ENCODE assay signal across 8 mouse cellular contexts in the genomic region with DNA sequence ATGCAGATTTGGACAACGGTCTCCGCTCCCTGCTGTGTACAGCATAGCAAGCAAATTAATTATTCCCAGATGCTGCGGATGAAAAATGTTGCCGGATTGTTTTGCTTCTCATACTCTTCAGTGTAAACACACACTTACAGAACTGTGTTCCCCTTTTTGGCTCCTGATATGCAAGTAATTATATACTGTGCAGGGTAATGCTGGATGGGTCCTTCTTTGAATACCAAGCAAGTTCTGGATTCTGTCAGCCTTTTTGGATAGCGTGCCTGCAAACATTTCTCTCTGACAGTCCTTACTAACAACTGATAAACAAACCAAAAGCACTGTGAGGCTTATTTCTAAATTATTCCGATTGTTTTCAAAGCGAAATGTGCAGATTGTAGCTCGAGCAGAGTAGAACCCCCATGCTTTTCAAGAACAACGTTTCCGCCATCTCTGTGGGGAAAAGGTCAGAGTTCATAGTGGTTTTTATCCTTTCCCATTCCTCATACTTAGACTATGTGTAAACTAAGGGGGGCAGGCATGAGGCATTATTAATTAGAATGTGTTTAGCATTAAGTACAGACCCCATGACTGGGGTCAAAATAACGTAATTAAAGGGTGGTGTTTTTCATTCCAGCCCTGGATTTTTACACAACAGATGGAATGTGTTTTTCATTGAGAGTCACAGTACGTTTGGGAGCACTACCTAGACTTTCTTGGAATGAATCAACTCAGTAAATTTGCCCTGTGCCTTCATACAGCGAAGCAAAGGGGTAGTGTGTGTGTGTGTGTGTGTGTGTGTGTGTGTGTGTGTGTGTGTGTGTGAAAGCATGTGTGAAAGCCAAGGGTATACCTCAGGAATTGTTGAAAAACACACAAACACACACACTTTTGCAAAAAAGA. TPM values are rescaled to one million over a fixed set of nuclear protein-coding genes. Genes with fewer than 3 reads are reported as not detected.
A peak's percentile ranks its signal among the peaks of the same experiment; 100 is the strongest.
DNase-seq lines count a peak whose midpoint lies in the region; ATAC-seq and TF ChIP-seq lines count a peak whose summit lies in the region.

No protein-coding gene starts in this region.

- no peaks in the 10 kb centered on the region for H3K9me3 ChIP-seq in lung, postnatal 0 days (ENCODE audit: low read length)
- H3K9me3 ChIP-seq in forebrain, embryonic 14.5 days (replicated peaks; ENCODE audit: control insufficient read depth, low read length), result no peaks in the 10 kb centered on the region
- H3K9me3 ChIP-seq in limb, embryonic 15.5 days, result no peaks in the 10 kb centered on the region
- no peaks in the 10 kb centered on the region for H3K9me3 ChIP-seq in stomach, postnatal 0 days (ENCODE audit: control insufficient read depth, low read length)

- H3K4me1 ChIP-seq in lung, postnatal 0 days (ENCODE audit: insufficient read depth, low read depth, low read length), result no peaks in the 10 kb centered on the region
- H3K4me1 ChIP-seq in forebrain, embryonic 14.5 days (ENCODE audit: control insufficient read depth, insufficient read depth, low read length), result peaks cover 17% of the 10 kb centered on the region
- peaks cover 25% of the 10 kb centered on the region for H3K4me1 ChIP-seq in limb, embryonic 15.5 days
- peaks cover 5% of the 10 kb centered on the region for H3K4me1 ChIP-seq in stomach, postnatal 0 days (replicated peaks; ENCODE audit: control insufficient read depth, insufficient read depth)

- TF ChIP-seq EP300 in lung, postnatal 0 days (IDR thresholded peaks at IDR 0.05), result no peak
- peak; percentile 85 for TF ChIP-seq EP300 in stomach, postnatal 0 days (optimal IDR thresholded peaks at IDR 0.05)

- no peak overlapping the region for H3K27ac ChIP-seq in lung, postnatal 0 days (ENCODE audit: low read length)
- peak overlapping the region; percentile 0; the same call in 1 of the 2 replicates for H3K27ac ChIP-seq in forebrain, embryonic 14.5 days (ENCODE audit: low read depth, low read length)
- H3K27ac ChIP-seq in limb, embryonic 15.5 days, result peak overlapping the region; percentile 78
- peak overlapping the region; percentile 71 for H3K27ac ChIP-seq in stomach, postnatal 0 days (replicated peaks)

- H3K36me3 ChIP-seq in lung, postnatal 0 days (ENCODE audit: insufficient read depth, low read length), result no peaks in the 10 kb centered on the region
- H3K36me3 ChIP-seq in forebrain, embryonic 14.5 days (ENCODE audit: control insufficient read depth, insufficient read depth, low read length), result no peaks in the 10 kb centered on the region
- no peaks in the 10 kb centered on the region for H3K36me3 ChIP-seq in limb, embryonic 15.5 days
- no peaks in the 10 kb centered on the region for H3K36me3 ChIP-seq in stomach, postnatal 0 days (ENCODE audit: control insufficient read depth, insufficient read depth, low read length)

- WGBS in lung, postnatal 0 days, result 42% methylated on average over 13 of the region's 13 CpGs
- WGBS in forebrain, embryonic 14.5 days, result 16% methylated on average over 13 of the region's 13 CpGs
- WGBS in limb, embryonic 15.5 days, result 22% methylated on average over 13 of the region's 13 CpGs
- WGBS in stomach, postnatal 0 days, result 38% methylated on average over 13 of the region's 13 CpGs

- no peak overlapping the region for H3K9ac ChIP-seq in lung, postnatal 0 days (replicated peaks; ENCODE audit: low read depth)
- 0 out of 2 replicates have a peak overlapping the region, but pooled peaks have one; percentile 2 for H3K9ac ChIP-seq in forebrain, embryonic 14.5 days (ENCODE audit: low read length)
- no peak overlapping the region for H3K9ac ChIP-seq in limb, embryonic 15.5 days
- H3K9ac ChIP-seq in stomach, postnatal 0 days (ENCODE audit: low read length), result no peak overlapping the region

- peak; percentile 7 for DNase-seq in lung, postnatal 0 days (ENCODE audit: low spot score)
- no peak for DNase-seq in lung, postnatal 4 days
- peak; percentile 62 for DNase-seq in forebrain, embryonic 14.5 days (ENCODE audit: low spot score)
- no peak for DNase-seq in stomach, postnatal 0 days (ENCODE audit: low spot score)
- DNase-seq in urinary bladder, postnatal 25 days (ENCODE audit: low spot score), result no peak
- no peak for DNase-seq in adrenal gland, postnatal 25 days
- no peak for DNase-seq in adrenal gland, adult 2 months

- ATAC-seq in lung, postnatal 0 days, result peak; percentile 23; the same call in 1 of the 2 replicates
- peak; percentile 72 for ATAC-seq in forebrain, embryonic 14.5 days
- ATAC-seq in limb, embryonic 15.5 days (ENCODE audit: insufficient number of reproducible peaks, low FRiP score, low TSS enrichment, low read depth), result peak; percentile 55
- ATAC-seq in stomach, postnatal 0 days (ENCODE audit: low FRiP score, low TSS enrichment), result peak; percentile 48; the same call in 1 of the 2 replicates

- no peak for TF ChIP-seq CTCF in lung, postnatal 0 days (IDR thresholded peaks at IDR 0.05)
- no peak for TF ChIP-seq CTCF in stomach, postnatal 0 days (IDR thresholded peaks at IDR 0.05; ENCODE audit: low read depth)

- H3K4me3 ChIP-seq in lung, postnatal 0 days (ENCODE audit: low read depth, low read length), result no peak overlapping the region
- H3K4me3 ChIP-seq in forebrain, embryonic 14.5 days (ENCODE audit: low read depth, low read length), result no peak overlapping the region
- H3K4me3 ChIP-seq in limb, embryonic 15.5 days, result no peak overlapping the region
- no peak overlapping the region for H3K4me3 ChIP-seq in stomach, postnatal 0 days (ENCODE audit: low read depth, low read length)

- no peaks in the 10 kb centered on the region for H3K27me3 ChIP-seq in lung, postnatal 0 days (replicated peaks; ENCODE audit: insufficient read depth, low read length)
- no peaks in the 10 kb centered on the region for H3K27me3 ChIP-seq in forebrain, embryonic 14.5 days (replicated peaks; ENCODE audit: control insufficient read depth, insufficient read depth, low read length)
- H3K27me3 ChIP-seq in limb, embryonic 15.5 days, result no peaks in the 10 kb centered on the region
- H3K27me3 ChIP-seq in stomach, postnatal 0 days (ENCODE audit: control insufficient read depth, insufficient read depth, low read length), result no peaks in the 10 kb centered on the region

- no peak overlapping the region for H3K4me2 ChIP-seq in lung, postnatal 0 days (replicated peaks; ENCODE audit: low read depth, low read length)
- H3K4me2 ChIP-seq in forebrain, embryonic 14.5 days (ENCODE audit: low read length), result no peak overlapping the region
- H3K4me2 ChIP-seq in limb, embryonic 15.5 days, result no peak overlapping the region
- H3K4me2 ChIP-seq in stomach, postnatal 0 days (replicated peaks; ENCODE audit: low read depth), result no peak overlapping the region

RNA-seq across cellular contexts. Expression of gene Ehbp1, which starts 5.8 kb away (rescaled TPM):
- polyA plus RNA-seq in lung, postnatal 0 days (2015; fragmentation: Nextera tagmentation; extraction: Ambion mirVana), result 5.1 and 6.1 TPM in 2 replicates
- 17.1 and 20.4 TPM in 2 replicates for polyA plus RNA-seq in forebrain, embryonic 14.5 days (2014; fragmentation: Nextera tagmentation; extraction: Ambion mirVana)
- polyA plus RNA-seq in limb, embryonic 15.5 days (2015; fragmentation: Nextera tagmentation; extraction: Ambion mirVana), result 11.2 and 14.3 TPM in 2 replicates
- polyA plus RNA-seq in stomach, postnatal 0 days (2015; fragmentation: Nextera tagmentation; extraction: Ambion mirVana), result 3.6 and 3.8 TPM in 2 replicates
- total RNA-seq in adrenal gland, postnatal 25 days (2021), result 29.1 and 29.5 TPM in 2 replicates
- total RNA-seq in adrenal gland, adult 2 months (2021), result 10 to 100 TPM; 20.0 to 22.6 TPM
- 0.41 and 0.84 TPM in 2 replicates for polyA plus RNA-seq in adrenal gland, adult 2 months (2012; rRNA removed)

Comparison
In these comparisons a context has a peak if more than half of its experiments do, and no peak if none do; other contexts are left out.
1. DNase-seq: peak in lung, postnatal 0 days (single experiment) and forebrain, embryonic 14.5 days (single experiment); none in lung, postnatal 4 days (0 of 2), stomach, postnatal 0 days (single experiment), urinary bladder, postnatal 25 days (single experiment), adrenal gland, postnatal 25 days (single experiment) and adrenal gland, adult 2 months (single experiment).
2. Peak in every context shown above with its lines, with median percentiles within 50 percentile points of each other: ATAC-seq.